13 mouse cellular contexts compared by ENCODE assay signal in genomic region chr10:19911583-19911982, GRCm38 (mm10). TPM values are rescaled to one million over a fixed set of nuclear protein-coding genes. Genes with fewer than 3 reads are reported as not detected.
A peak's percentile ranks its signal among the peaks of the same experiment; 100 is the strongest.
DNase-seq lines count a peak whose midpoint lies in the region; ATAC-seq and TF ChIP-seq lines count a peak whose summit lies in the region.
"Had no signal": no experiment of that assay in that cellular context is flagged by ENCODE, and none has a peak within 500 bp of the region (broad histone marks: within the 10 kb centered on the region; RNA-seq: fewer than 3 reads in every experiment).

No protein-coding gene starts in this region.

- no peak for ATAC-seq in heart, embryonic 11.5 days (replicated peaks; ENCODE audit: insufficient number of reproducible peaks, low FRiP score, low TSS enrichment)
- ATAC-seq in liver, postnatal 0 days = no peak
- ATAC-seq in liver, embryonic 11.5 days (replicated peaks; ENCODE audit: low FRiP score) = no peak
- ATAC-seq in frontal cortex, adult (ENCODE audit: low TSS enrichment) = no peak

- H3K9me3 ChIP-seq in heart, embryonic 11.5 days (replicated peaks; ENCODE audit: control insufficient read depth, low read length) = no peaks in the 10 kb centered on the region
- H3K9me3 ChIP-seq in liver, postnatal 0 days (ENCODE audit: low read length) = no peaks in the 10 kb centered on the region
- no peaks in the 10 kb centered on the region for H3K9me3 ChIP-seq in liver, embryonic 11.5 days (ENCODE audit: control insufficient read depth, low read length)
- no peaks in the 10 kb centered on the region for H3K9me3 ChIP-seq in MEL (replicated peaks; ENCODE audit: insufficient read depth, low read length)
- H3K9me3 ChIP-seq: embryonic facial prominence, embryonic 15.5 days; heart, embryonic 10.5 days; limb, embryonic 12.5 days had no signal

- peak; percentile 18 for DNase-seq in heart, adult 11 months
- no peak for DNase-seq in liver, postnatal 0 days
- DNase-seq in liver, embryonic 11.5 days (ENCODE audit: low spot score) = no peak
- DNase-seq in MEL (ENCODE audit: low read depth, low spot score) = no peak
- peak; percentile 42 for DNase-seq in embryo, embryonic 11 days
- no peak for DNase-seq in c-Kit-positive CD71-positive TER-119-positive erythroid progenitor cells, embryonic 14.5 days (ENCODE audit: low spot score)
- DNase-seq: thymus, postnatal 25 days had no signal

- H3K4me1 ChIP-seq in heart, embryonic 11.5 days (ENCODE audit: control insufficient read depth, insufficient read depth, low read length) = no peaks in the 10 kb centered on the region
- H3K4me1 ChIP-seq in liver, postnatal 0 days (ENCODE audit: insufficient read depth) = peaks cover 4% of the 10 kb centered on the region; the same call in 1 of the 2 replicates
- H3K4me1 ChIP-seq in liver, embryonic 11.5 days (replicated peaks; ENCODE audit: control insufficient read depth, insufficient read depth, low read length) = no peaks in the 10 kb centered on the region; the same call in 1 of the 2 replicates
- no peaks in the 10 kb centered on the region; a peak in 2 of 4 replicates for H3K4me1 ChIP-seq in MEL (ENCODE audit: control insufficient read depth in 1 of 2, insufficient read depth in 2 of 2, low read length in 2 of 2)
- H3K4me1 ChIP-seq: embryonic facial prominence, embryonic 15.5 days; heart, embryonic 10.5 days had no signal

- TF ChIP-seq POLR2A in MEL (IDR thresholded peaks at IDR 0.05; ENCODE audit: control insufficient read depth in 1 of 2, insufficient read depth in 1 of 2, low read depth in 1 of 2, low read length in 2 of 2, poor library complexity in 1 of 2) = no peak

- no peaks in the 10 kb centered on the region for H3K36me3 ChIP-seq in heart, embryonic 11.5 days (ENCODE audit: control insufficient read depth, insufficient read depth, low read length)
- H3K36me3 ChIP-seq in liver, postnatal 0 days (replicated peaks; ENCODE audit: insufficient read depth, low read length) = no peaks in the 10 kb centered on the region
- no peaks in the 10 kb centered on the region for H3K36me3 ChIP-seq in liver, embryonic 11.5 days (ENCODE audit: control insufficient read depth, insufficient read depth, low read length)
- H3K36me3 ChIP-seq in MEL (ENCODE audit: control insufficient read depth in 1 of 2, insufficient read depth in 2 of 2, low read length in 2 of 2) = peaks cover 0 to 4% of the 10 kb centered on the region in 2 experiments; a peak in 2 of 4 replicates
- H3K36me3 ChIP-seq: embryonic facial prominence, embryonic 15.5 days; heart, embryonic 10.5 days; limb, embryonic 12.5 days had no signal

- no peak overlapping the region for H3K27ac ChIP-seq in heart, embryonic 11.5 days (ENCODE audit: low read depth, low read length)
- H3K27ac ChIP-seq in liver, postnatal 0 days (ENCODE audit: low read depth) = no peak overlapping the region
- no peak overlapping the region for H3K27ac ChIP-seq in liver, embryonic 11.5 days (ENCODE audit: low read depth, low read length)
- H3K27ac ChIP-seq in MEL (ENCODE audit: control insufficient read depth, low read depth, low read length) = no peak overlapping the region
- H3K27ac ChIP-seq: embryonic facial prominence, embryonic 15.5 days; heart, embryonic 10.5 days; limb, embryonic 12.5 days; macrophage had no signal

- TF ChIP-seq EP300 in liver, postnatal 0 days (IDR thresholded peaks at IDR 0.05; ENCODE audit: low read depth) = no peak
- no peak for TF ChIP-seq EP300 in MEL (IDR thresholded peaks at IDR 0.05; ENCODE audit: low read depth in 1 of 2, low read length in 2 of 2)

- peak; percentile 60 for TF ChIP-seq CTCF in liver, postnatal 0 days (IDR thresholded peaks at IDR 0.05; ENCODE audit: low read depth)
- peak in 1 of 3 experiments; percentile 20; a peak in 1 of 6 replicates for TF ChIP-seq CTCF in MEL (IDR thresholded peaks at IDR 0.05 in 2 of 3, conservative IDR thresholded peaks at IDR 0.05 in 1 of 3; ENCODE audit: control insufficient read depth in 1 of 3, insufficient read depth in 1 of 3, low read depth in 2 of 3, low read length in 3 of 3, poor library complexity in 1 of 3, severe bottlenecking in 1 of 3)

- 37% methylated on average over 1 of the region's 1 CpGs for WGBS in heart, embryonic 11.5 days (ENCODE audit: insufficient replicate concordance)
- 40% methylated on average over 1 of the region's 1 CpGs for WGBS in liver, postnatal 0 days (ENCODE audit: insufficient replicate concordance)
- 42% methylated on average over 1 of the region's 1 CpGs for WGBS in liver, embryonic 11.5 days

- no peak overlapping the region for H3K9ac ChIP-seq in heart, embryonic 11.5 days (ENCODE audit: low read depth, low read length)
- H3K9ac ChIP-seq in liver, postnatal 0 days (replicated peaks) = no peak overlapping the region
- no peak overlapping the region for H3K9ac ChIP-seq in liver, embryonic 11.5 days (ENCODE audit: low read depth, low read length)
- no peak overlapping the region for H3K9ac ChIP-seq in MEL (ENCODE audit: control insufficient read depth, low read depth, low read length, poor library complexity, severe bottlenecking)
- H3K9ac ChIP-seq: embryonic facial prominence, embryonic 15.5 days; limb, embryonic 12.5 days had no signal

- no peak overlapping the region for H3K4me2 ChIP-seq in heart, embryonic 11.5 days
- H3K4me2 ChIP-seq in liver, postnatal 0 days (ENCODE audit: low read depth, low read length) = no peak overlapping the region
- H3K4me2 ChIP-seq in liver, embryonic 11.5 days = no peak overlapping the region
- H3K4me2 ChIP-seq: embryonic facial prominence, embryonic 15.5 days; limb, embryonic 12.5 days had no signal

- no peak overlapping the region for H3K4me3 ChIP-seq in heart, embryonic 11.5 days (ENCODE audit: low read depth, low read length)
- H3K4me3 ChIP-seq in liver, postnatal 0 days (ENCODE audit: low read depth, low read length) = no peak overlapping the region
- H3K4me3 ChIP-seq in liver, embryonic 11.5 days (ENCODE audit: low read depth, low read length) = no peak overlapping the region
- H3K4me3 ChIP-seq in MEL (ENCODE audit: control insufficient read depth in 1 of 2, insufficient read depth in 1 of 2, low read depth in 2 of 2, low read length in 2 of 2) = no peak overlapping the region
- H3K4me3 ChIP-seq: embryonic facial prominence, embryonic 15.5 days; heart, embryonic 10.5 days; limb, embryonic 12.5 days had no signal

- no peaks in the 10 kb centered on the region; the same call in 1 of the 2 replicates for H3K79me2 ChIP-seq in MEL (ENCODE audit: control insufficient read depth, insufficient read depth, low read length, poor library complexity)

- no peaks in the 10 kb centered on the region for H3K27me3 ChIP-seq in heart, embryonic 11.5 days (ENCODE audit: control insufficient read depth, insufficient read depth, low read length)
- H3K27me3 ChIP-seq in liver, postnatal 0 days (ENCODE audit: insufficient read depth, low read length) = no peaks in the 10 kb centered on the region
- no peaks in the 10 kb centered on the region for H3K27me3 ChIP-seq in liver, embryonic 11.5 days (replicated peaks; ENCODE audit: control insufficient read depth, insufficient read depth, low read length)
- no peaks in the 10 kb centered on the region; a peak in 2 of 4 replicates for H3K27me3 ChIP-seq in MEL (ENCODE audit: control insufficient read depth in 1 of 2, insufficient read depth in 2 of 2, low read length in 2 of 2)
- H3K27me3 ChIP-seq: limb, embryonic 12.5 days had no signal

- TF ChIP-seq RAD21 in MEL (IDR thresholded peaks at IDR 0.05; ENCODE audit: low read depth, low read length) = peak; percentile 23

TF ChIP-seq in MEL, 35 proteins besides CTCF, POLR2A, EP300 and RAD21:
- TF ChIP-seq GABPA (IDR thresholded peaks at IDR 0.05; ENCODE audit: low read depth, low read length) (no peak), MAFK (IDR thresholded peaks at IDR 0.05; ENCODE audit: borderline replicate concordance, low read depth, low read length) (no peak), GATA1 (IDR thresholded peaks at IDR 0.05; ENCODE audit: low read depth, low read length) (no peak), MYB (IDR thresholded peaks at IDR 0.05; ENCODE audit: low read depth, low read length) (no peak), ZNF384 (IDR thresholded peaks at IDR 0.05; ENCODE audit: low read depth, low read length) (no peak), USF2 (IDR thresholded peaks at IDR 0.05; ENCODE audit: borderline replicate concordance in 1 of 2, insufficient read depth in 1 of 2, low read depth in 1 of 2, low read length in 2 of 2) (no peak)

RNA-seq across cellular contexts. Expression of gene Pex7, which starts 4.1 kb away (rescaled TPM):
- 36.5 and 38.4 TPM in 2 replicates for polyA plus RNA-seq in heart, embryonic 11.5 days (2014; fragmentation: Nextera tagmentation; extraction: Ambion mirVana)
- 51.4 and 58.5 TPM in 2 replicates for polyA plus RNA-seq in liver, postnatal 0 days (2015; fragmentation: Nextera tagmentation; extraction: Ambion mirVana)
- 40.8 and 43.8 TPM in 2 replicates for polyA plus RNA-seq in liver, embryonic 11.5 days (2014; fragmentation: Nextera tagmentation; extraction: Ambion mirVana)
- total RNA-seq in MEL (2012; rRNA removed) = 15.8 and 16.0 TPM in 2 replicates
- 10 to 100 TPM in 1 of 2 experiments, not detected in 1; 22.1 TPM for polyA plus RNA-seq in MEL (2012; ENCODE audit: insufficient read depth in 1 of 2, insufficient read length in 2 of 2, low read depth in 1 of 2, low replicate concordance in 2 of 2, missing spikeins in 1 of 2)

RNA-seq across cellular contexts. Expression of gene Map3k5, which starts 22.7 kb away (rescaled TPM):
- polyA plus RNA-seq in heart, embryonic 11.5 days (2014; fragmentation: Nextera tagmentation; extraction: Ambion mirVana) = 3.2 and 4.2 TPM in 2 replicates
- polyA plus RNA-seq in liver, postnatal 0 days (2015; fragmentation: Nextera tagmentation; extraction: Ambion mirVana) = 1.1 and 1.4 TPM in 2 replicates
- polyA plus RNA-seq in liver, embryonic 11.5 days (2014; fragmentation: Nextera tagmentation; extraction: Ambion mirVana) = 1.2 and 1.8 TPM in 2 replicates
- 0.35 and 0.39 TPM in 2 replicates for total RNA-seq in MEL (2012; rRNA removed)
- under 1 TPM in 1 of 2 experiments, not detected in 1; 0.97 TPM for polyA plus RNA-seq in MEL (2012; ENCODE audit: insufficient read depth in 1 of 2, insufficient read length in 2 of 2, low read depth in 1 of 2, low replicate concordance in 2 of 2, missing spikeins in 1 of 2)

Comparison
In these comparisons a context has a peak if more than half of its experiments do, and no peak if none do; other contexts are left out.
1. DNase-seq: peak in heart, adult 11 months (single experiment) and embryo, embryonic 11 days (single experiment); none in liver, postnatal 0 days (single experiment), liver, embryonic 11.5 days (single experiment), MEL (single experiment) and c-Kit-positive CD71-positive TER-119-positive erythroid progenitor cells, embryonic 14.5 days (single experiment).